Mouse (Mus musculus) CH12.LX (cell line): ENCODE data around the gene Slc4a8. TPM values are rescaled to one million over a fixed set of nuclear protein-coding genes. Genes with fewer than 3 reads are reported as not detected.
A peak's percentile ranks its signal among the peaks of the same experiment; 100 is the strongest.

Experiments used
- DNase-seq: peaks from one replicate; pipeline ENCODE4 v3.0.0-alpha.2; 2013; ENCODE audit errors: extremely low read depth
- H3K27ac ChIP-seq: 2 replicates; pipeline ENCODE4 v1.5.1; 2012; ENCODE audit warnings: low read depth, mild to moderate bottlenecking, control low read depth, moderate library complexity; ENCODE audit not compliant: insufficient read depth
- H3K27me3 ChIP-seq: replicated peaks from 2 replicates; pipeline ENCODE3; 2012; ENCODE audit warnings: inconsistent platforms
- H3K36me3 ChIP-seq, 2 experiments: replicated peaks in 1 of 2; 2 replicates each; pipeline versions ENCODE3 to v1.6.1; 2012; ENCODE audit warnings: inconsistent platforms in 1 of 2, low read length in 1 of 2, mild to moderate bottlenecking in 1 of 2, mixed read lengths in 1 of 2, moderate library complexity in 1 of 2; ENCODE audit not compliant: control insufficient read depth in 1 of 2, insufficient read depth in 1 of 2
- H3K4me1 ChIP-seq, 2 experiments: 2 replicates each; pipeline ENCODE4 v1.6.1; 2012; ENCODE audit warnings: inconsistent platforms in 1 of 2, moderate library complexity in 1 of 2; ENCODE audit not compliant: insufficient read depth in 2 of 2, control insufficient read depth in 1 of 2
- H3K4me2 ChIP-seq: 2 replicates; pipeline ENCODE4 v1.6.1; 2012; ENCODE audit warnings: low read depth, mild to moderate bottlenecking, control low read depth; ENCODE audit not compliant: poor library complexity, insufficient read depth, severe bottlenecking
- H3K4me3 ChIP-seq, 3 experiments: fragments of 150-350 bp in 1 of 3; sonication (generic) in 1 of 3; replicated peaks in 1 of 3; 2 replicates each; pipeline versions ENCODE3 to v1.5.1; 2011 to 2012; ENCODE audit warnings: low read depth in 2 of 3, low read length in 2 of 3, mild to moderate bottlenecking in 2 of 3, moderate library complexity in 2 of 3, control low read depth in 1 of 3, improper control_type of control experiment in 1 of 3, inconsistent platforms in 1 of 3, mixed read lengths in 1 of 3; ENCODE audit not compliant: poor library complexity in 1 of 3
- H3K79me2 ChIP-seq: replicated peaks from 2 replicates; pipeline ENCODE4 v1.6.1; 2012; ENCODE audit warnings: mild to moderate bottlenecking, moderate library complexity; ENCODE audit not compliant: control insufficient read depth, poor library complexity, insufficient read depth, severe bottlenecking; ENCODE audit errors: extremely low read depth
- H3K9ac ChIP-seq: 2 replicates; pipeline ENCODE4 v1.6.1; 2012; ENCODE audit warnings: low read depth, mild to moderate bottlenecking, control low read depth, moderate library complexity; ENCODE audit not compliant: insufficient read depth
- H3K9me3 ChIP-seq: replicated peaks from 2 replicates; pipeline ENCODE3; 2012; ENCODE audit warnings: low read length, inconsistent platforms, mixed read lengths
- CHD1 ChIP-seq: IDR thresholded peaks from 2 replicates; pipeline ENCODE4 v1.6.1; 2012; ENCODE audit warnings: low read depth, low read length, improper control_type of control experiment, inconsistent platforms
- CHD2 ChIP-seq: IDR thresholded peaks from 2 replicates; pipeline ENCODE4 v1.6.1; 2011; ENCODE audit warnings: low read length, improper control_type of control experiment
- CTCF ChIP-seq, 2 experiments: IDR thresholded peaks in 1 of 2; conservative IDR thresholded peaks in 1 of 2; 2 replicates each; pipeline ENCODE4 v1.5.1; 2011 to 2012; ENCODE audit warnings: low read depth in 2 of 2, low read length in 2 of 2, improper control_type of control experiment in 1 of 2, inconsistent platforms in 1 of 2, mild to moderate bottlenecking in 1 of 2, moderate library complexity in 1 of 2
- E2F4 ChIP-seq: IDR thresholded peaks from 2 replicates; pipeline ENCODE4 v1.6.1; 2011; ENCODE audit warnings: low read depth, low read length, improper control_type of control experiment; ENCODE audit not compliant: insufficient replicate concordance
- EP300 ChIP-seq: IDR thresholded peaks from 2 replicates; pipeline ENCODE4 v1.6.1; 2011; ENCODE audit warnings: low read length, improper control_type of control experiment
- ETS1 ChIP-seq: conservative IDR thresholded peaks from 2 replicates; pipeline ENCODE4 v1.6.1; 2012; ENCODE audit warnings: low read depth, mild to moderate bottlenecking, inconsistent platforms, low read length, improper control_type of control experiment, moderate library complexity
- GABPA ChIP-seq: IDR thresholded peaks from 2 replicates; pipeline ENCODE4 v1.6.1; 2012; ENCODE audit warnings: low read depth, low read length, improper control_type of control experiment, inconsistent platforms; ENCODE audit not compliant: insufficient replicate concordance
- JUN ChIP-seq: IDR thresholded peaks from 2 replicates; pipeline ENCODE4 v1.6.1; 2011; ENCODE audit warnings: low read depth, mild to moderate bottlenecking, low read length, improper control_type of control experiment, moderate library complexity; ENCODE audit not compliant: insufficient read depth
- KAT2A ChIP-seq: IDR thresholded peaks from 2 replicates; pipeline ENCODE4 v1.6.1; 2012; ENCODE audit warnings: low read length, improper control_type of control experiment, inconsistent platforms; ENCODE audit not compliant: insufficient replicate concordance
- MAFK ChIP-seq: IDR thresholded peaks from 2 replicates; pipeline ENCODE4 v1.6.1; 2011; ENCODE audit warnings: low read length, improper control_type of control experiment; ENCODE audit not compliant: insufficient replicate concordance
- MAZ ChIP-seq: IDR thresholded peaks from 2 replicates; pipeline ENCODE4 v1.6.1; 2012; ENCODE audit warnings: low read depth, mild to moderate bottlenecking, inconsistent platforms, low read length, improper control_type of control experiment, moderate library complexity
- MXI1 ChIP-seq: IDR thresholded peaks from 2 replicates; pipeline ENCODE4 v1.6.1; 2011; ENCODE audit warnings: mild to moderate bottlenecking, low read depth, low read length, improper control_type of control experiment
- MYC ChIP-seq: IDR thresholded peaks from 2 replicates; pipeline ENCODE4 v1.6.1; 2011; ENCODE audit warnings: low read depth, mild to moderate bottlenecking, improper control_type of control experiment, low read length
- NRF1 ChIP-seq: IDR thresholded peaks from 2 replicates; pipeline ENCODE4 v1.6.1; 2014; ENCODE audit warnings: low read depth, mild to moderate bottlenecking, inconsistent platforms, low read length, improper control_type of control experiment, moderate library complexity
- POLR2A ChIP-seq: IDR thresholded peaks from 2 replicates; pipeline ENCODE4 v1.6.1; 2011; ENCODE audit warnings: low read depth, mild to moderate bottlenecking, improper control_type of control experiment, low read length
- RAD21 ChIP-seq: IDR thresholded peaks from 2 replicates; pipeline ENCODE4 v1.6.1; 2011; ENCODE audit warnings: low read depth, mild to moderate bottlenecking, low read length, improper control_type of control experiment, moderate library complexity
- SIN3A ChIP-seq: IDR thresholded peaks from 2 replicates; pipeline ENCODE4 v1.6.1; 2012; ENCODE audit warnings: low read length, improper control_type of control experiment, inconsistent platforms
- SMC3 ChIP-seq: IDR thresholded peaks from 2 replicates; pipeline ENCODE4 v1.6.1; 2011; ENCODE audit warnings: low read depth, low read length, improper control_type of control experiment
- TBP ChIP-seq: conservative IDR thresholded peaks from 2 replicates; pipeline ENCODE4 v1.6.1; 2011; ENCODE audit warnings: low read depth, low read length, improper control_type of control experiment
- TCF12 ChIP-seq: IDR thresholded peaks from 2 replicates; pipeline ENCODE4 v1.6.1; 2014; ENCODE audit warnings: low read depth, mild to moderate bottlenecking, inconsistent platforms, low read length, improper control_type of control experiment
- ZC3H11A ChIP-seq: IDR thresholded peaks from 2 replicates; pipeline ENCODE4 v1.6.1; 2012; ENCODE audit warnings: low read depth, mild to moderate bottlenecking, inconsistent platforms, low read length, improper control_type of control experiment
- ZMIZ1 ChIP-seq: IDR thresholded peaks from 2 replicates; pipeline ENCODE4 v1.6.1; 2012; ENCODE audit warnings: low read depth, mild to moderate bottlenecking, inconsistent platforms, low read length, improper control_type of control experiment
- ZNF384 ChIP-seq: IDR thresholded peaks from 2 replicates; pipeline ENCODE4 v1.6.1; 2012; ENCODE audit warnings: low read depth, low read length, improper control_type of control experiment, inconsistent platforms
- dilution Hi-C: fragments of 300-500 bp; cut with MboI; formaldehyde crosslinking; loops from 2 replicates; pipeline ENCODE4 v1.14.3; 2020; ENCODE audit warnings: low sequenced_read_pairs; ENCODE audit not compliant: extremely low pct_unique_long_range_greater_than_20kb, extremely low pct_ligation_motif_present
- in situ Hi-C: fragments of 300-500 bp; cut with MboI; formaldehyde crosslinking; loops from 3 replicates; pipeline ENCODE4 v1.14.3; 2019; ENCODE audit warnings: low sequenced_read_pairs, low pct_ligation_motif_present, low pct_unique_long_range_greater_than_20kb, mixed read lengths
- polyA plus RNA-seq: library from polyadenylated mRNA; unstranded; fragments of >175 nt; gene quantifications from 2 replicates; pipeline ENCODE4 v1.2.1, GENCODE M21; 2012; ENCODE audit warnings: low read depth; ENCODE audit not compliant: insufficient read length
- total RNA-seq, 2 experiments: library from RNA; depleted of rRNA; stranded (reverse); fragments of 300-350 nt in 1 of 2; fragments of >200 nt in 1 of 2; gene quantifications; 2 replicates each; pipeline ENCODE4 v1.2.3; 2012 to 2014

The Slc4a8 gene
- total and polyA plus RNA-seq, 3 experiments = 4.7 to 9.6 (median 5.1) TPM

DNA sequence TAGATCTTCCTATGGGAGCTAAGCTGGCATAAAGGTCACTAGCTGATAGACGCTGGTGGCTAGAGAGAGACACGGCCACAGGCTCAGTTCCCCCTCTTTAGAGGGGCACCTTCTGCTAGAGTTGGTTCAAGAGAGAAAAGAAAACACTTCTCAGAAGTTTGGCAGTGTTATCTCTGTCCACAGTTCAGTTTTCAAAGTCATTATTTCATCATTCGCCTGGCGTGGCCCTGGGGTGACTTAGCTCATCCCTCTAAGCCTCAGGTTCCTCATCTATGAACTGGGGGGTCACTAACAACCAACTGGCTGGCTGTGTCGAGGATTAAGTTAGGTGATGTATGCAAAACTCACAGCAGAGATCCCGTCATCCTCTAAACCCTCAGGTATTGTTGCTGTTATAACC lies 43.6 kb upstream of the Slc4a8 start:
- DNase-seq = no peak
- no peak overlapping the region for H3K4me3 ChIP-seq
- H3K4me2 ChIP-seq = no peak overlapping the region
- H3K36me3 ChIP-seq = no peaks in the 10 kb centered on the region
- H3K9me3 ChIP-seq = peaks cover 5% of the 10 kb centered on the region
- no peaks in the 10 kb centered on the region for H3K27me3 ChIP-seq
- TF ChIP-seq SMC3 = no peak
- TF ChIP-seq ZMIZ1 = no peak
- no peak for TF ChIP-seq GABPA
- no peak for TF ChIP-seq EP300
- no peak for TF ChIP-seq SIN3A
- no peak for TF ChIP-seq MYC
- no peak for TF ChIP-seq MAFK
- TF ChIP-seq CHD1 = no peak
- TF ChIP-seq E2F4 = no peak
- TF ChIP-seq KAT2A = no peak
- no peak for TF ChIP-seq ETS1
- TF ChIP-seq TBP = no peak
- TF ChIP-seq ZC3H11A = no peak
- no peak for TF ChIP-seq MAZ
- H3K9ac ChIP-seq = no peak overlapping the region
- no peaks in the 10 kb centered on the region for H3K79me2 ChIP-seq
- dilution Hi-C loops (no loop called here), in situ Hi-C loops (no loop called here)
- peaks cover 0 to 21% of the 10 kb centered on the region in 2 experiments; a peak in 2 of 4 replicates for H3K4me1 ChIP-seq
- H3K27ac ChIP-seq = no peak overlapping the region

DNA sequence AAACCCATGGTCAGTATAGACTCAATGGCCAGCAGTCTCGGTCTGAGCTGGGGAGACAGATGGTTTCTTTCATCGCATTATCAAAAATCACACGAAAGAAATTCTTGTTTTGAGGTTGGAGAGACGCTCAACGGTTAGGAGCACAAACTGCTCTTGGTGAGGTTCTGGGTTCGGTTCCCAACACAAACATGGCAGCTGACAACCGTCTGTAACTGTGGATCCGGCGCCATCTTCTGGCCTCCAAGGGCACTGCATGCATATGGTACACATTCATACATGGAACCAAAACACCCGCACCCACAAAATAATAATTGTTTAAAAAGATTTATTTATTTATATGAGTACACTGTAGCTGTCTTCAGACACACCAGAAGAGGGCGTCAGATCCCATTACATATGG lies 43.0 kb upstream of the Slc4a8 start:
- Histone ChIP-seq H3K9me3 (peaks cover 5% of the 10 kb centered on the region), H3K79me2 (no peaks in the 10 kb centered on the region), H3K9ac (no peak overlapping the region), H3K4me1 (peaks cover 0 to 21% of the 10 kb centered on the region in 2 experiments; a peak in 2 of 4 replicates), H3K4me3 (no peak overlapping the region), H3K27ac (no peak overlapping the region), H3K36me3 (no peaks in the 10 kb centered on the region), H3K27me3 (no peaks in the 10 kb centered on the region), H3K4me2 (no peak overlapping the region)
- in situ Hi-C loops = no loop called here
- dilution Hi-C loops = no loop called here
- DNase-seq = no peak
- no peak for TF ChIP-seq MXI1
- peak in 1 of 2 experiments; percentile 52; a peak in 2 of 4 replicates for TF ChIP-seq CTCF (conservative IDR thresholded peaks at IDR 0.05 in 1 of 2, IDR thresholded peaks at IDR 0.05 in 1 of 2; ENCODE audit: low read depth in 2 of 2, low read length in 2 of 2)
- no peak for TF ChIP-seq MAZ
- no peak for TF ChIP-seq CHD2
- peak; percentile 38 for TF ChIP-seq SMC3
- no peak for TF ChIP-seq ZNF384
- TF ChIP-seq RAD21 = peak; percentile 43
- TF ChIP-seq ZC3H11A = no peak
- no peak for TF ChIP-seq TCF12
- TF ChIP-seq POLR2A = no peak
- TF ChIP-seq JUN = no peak
- no peak for TF ChIP-seq MAFK
- no peak for TF ChIP-seq NRF1
